ENCODE assay signal across 24 mouse cellular contexts in genomic region chr2:152333345-152334006, GRCm38 (mm10). TPM values are rescaled to one million over a fixed set of nuclear protein-coding genes. Genes with fewer than 3 reads are reported as not detected.
DNase-seq lines count a peak whose midpoint lies in the region; ATAC-seq lines count a peak whose summit lies in the region.
"Had no signal": no experiment of that assay in that cellular context is flagged by ENCODE, and none has a peak within 500 bp of the region (broad histone marks: within the 10 kb centered on the region; RNA-seq: fewer than 3 reads in every experiment).

No protein-coding gene starts in this region.

- H3K27ac ChIP-seq in hindbrain, embryonic 14.5 days, result no peak overlapping the region
- H3K27ac ChIP-seq in hindbrain, embryonic 12.5 days, result no peak overlapping the region
- peak overlapping the region; percentile 8; the same call in 1 of the 2 replicates for H3K27ac ChIP-seq in brown adipose tissue, adult 24 weeks (replicated peaks; ENCODE audit: low read depth, low read length)
- no peak overlapping the region for H3K27ac ChIP-seq in liver, embryonic 16.5 days (ENCODE audit: low read length)
- no peak overlapping the region for H3K27ac ChIP-seq in forebrain, embryonic 13.5 days

- H3K27me3 ChIP-seq in hindbrain, embryonic 14.5 days (ENCODE audit: control insufficient read depth, insufficient read depth, low read length), result no peaks in the 10 kb centered on the region
- H3K27me3 ChIP-seq in hindbrain, embryonic 12.5 days, result no peaks in the 10 kb centered on the region
- H3K27me3 ChIP-seq in liver, embryonic 16.5 days (ENCODE audit: control insufficient read depth, insufficient read depth, low read depth, low read length), result no peaks in the 10 kb centered on the region
- no peaks in the 10 kb centered on the region for H3K27me3 ChIP-seq in forebrain, embryonic 13.5 days
- H3K27me3 ChIP-seq: hindbrain, embryonic 15.5 days; intestine, embryonic 15.5 days had no signal

- peaks cover 19% of the 10 kb centered on the region for H3K4me1 ChIP-seq in hindbrain, embryonic 14.5 days (replicated peaks; ENCODE audit: control insufficient read depth, insufficient read depth, low read length)
- H3K4me1 ChIP-seq in hindbrain, embryonic 12.5 days, result peaks cover 15% of the 10 kb centered on the region
- H3K4me1 ChIP-seq in brown adipose tissue, adult 24 weeks (ENCODE audit: control insufficient read depth, insufficient read depth, insufficient read length, low read length), result peaks cover 17% of the 10 kb centered on the region
- peaks cover 19% of the 10 kb centered on the region for H3K4me1 ChIP-seq in liver, embryonic 16.5 days (ENCODE audit: control insufficient read depth, low read depth, low read length)
- peaks cover 21% of the 10 kb centered on the region for H3K4me1 ChIP-seq in forebrain, embryonic 13.5 days

- no peak overlapping the region for H3K4me3 ChIP-seq in hindbrain, embryonic 14.5 days (replicated peaks; ENCODE audit: low read length)
- no peak overlapping the region for H3K4me3 ChIP-seq in hindbrain, embryonic 12.5 days
- no peak overlapping the region for H3K4me3 ChIP-seq in brown adipose tissue, adult 24 weeks (ENCODE audit: insufficient read depth, low read depth, low read length)
- H3K4me3 ChIP-seq in liver, embryonic 16.5 days (ENCODE audit: low read depth, low read length), result no peak overlapping the region
- H3K4me3 ChIP-seq in forebrain, embryonic 13.5 days, result no peak overlapping the region

- peaks cover 17% of the 10 kb centered on the region for H3K36me3 ChIP-seq in hindbrain, embryonic 14.5 days (replicated peaks; ENCODE audit: control insufficient read depth, insufficient read depth)
- 0 out of 2 replicates have a peak, but pooled peaks cover 11% of the 10 kb centered on the region for H3K36me3 ChIP-seq in hindbrain, embryonic 12.5 days
- peaks cover 4% of the 10 kb centered on the region; the same call in 1 of the 2 replicates for H3K36me3 ChIP-seq in liver, embryonic 16.5 days (ENCODE audit: control insufficient read depth, insufficient read depth)
- H3K36me3 ChIP-seq in forebrain, embryonic 13.5 days (ENCODE audit: poor library complexity, severe bottlenecking), result peaks cover 10% of the 10 kb centered on the region
- H3K36me3 ChIP-seq: intestine, embryonic 15.5 days had no signal

- H3K9ac ChIP-seq in hindbrain, embryonic 14.5 days, result no peak overlapping the region
- no peak overlapping the region for H3K9ac ChIP-seq in hindbrain, embryonic 12.5 days
- H3K9ac ChIP-seq in liver, embryonic 16.5 days (ENCODE audit: low read depth, low read length), result no peak overlapping the region
- no peak overlapping the region for H3K9ac ChIP-seq in forebrain, embryonic 13.5 days

- H3K4me2 ChIP-seq in hindbrain, embryonic 14.5 days (replicated peaks), result 0 out of 2 replicates have a peak overlapping the region, but pooled peaks have one; percentile 69
- H3K4me2 ChIP-seq in hindbrain, embryonic 12.5 days (replicated peaks), result no peak overlapping the region
- H3K4me2 ChIP-seq in liver, embryonic 16.5 days (ENCODE audit: low read depth, low read length), result peak overlapping the region; percentile 97; the same call in 1 of the 2 replicates
- H3K4me2 ChIP-seq in forebrain, embryonic 13.5 days, result no peak overlapping the region

- no peaks in the 10 kb centered on the region for H3K9me3 ChIP-seq in hindbrain, embryonic 14.5 days (ENCODE audit: control insufficient read depth, low read length)
- no peaks in the 10 kb centered on the region for H3K9me3 ChIP-seq in hindbrain, embryonic 12.5 days (replicated peaks)
- no peaks in the 10 kb centered on the region for H3K9me3 ChIP-seq in liver, embryonic 16.5 days (replicated peaks; ENCODE audit: control insufficient read depth, low read length)
- no peaks in the 10 kb centered on the region for H3K9me3 ChIP-seq in forebrain, embryonic 13.5 days (replicated peaks)
- H3K9me3 ChIP-seq: hindbrain, embryonic 15.5 days; intestine, embryonic 15.5 days; limb, embryonic 13.5 days had no signal

- no peak for DNase-seq in hindbrain, embryonic 14.5 days (ENCODE audit: low spot score)
- peak; percentile 2 for DNase-seq in ES-CJ7 (ENCODE audit: low read depth, low spot score)
- DNase-seq in kidney, postnatal 36 days, result no peak
- no peak for DNase-seq in thymus, postnatal 10 days (ENCODE audit: low spot score in 2 of 2)
- DNase-seq: adrenal gland, adult 8-10 months; cerebellum, adult 8-10 months; forebrain, postnatal 0 days; gastrocnemius, postnatal 14 days; heart, adult 18-20 months; heart, postnatal 36 days; kidney, adult 9 months; kidney, postnatal 25 days; lung, embryonic 14.5 days; midbrain, embryonic 14.5 days; right cerebral cortex, adult 18-20 months; thymus, postnatal 25 days had no signal

- no peak for ATAC-seq in hindbrain, embryonic 14.5 days (ENCODE audit: low FRiP score)
- no peak for ATAC-seq in hindbrain, embryonic 12.5 days (ENCODE audit: low FRiP score)
- ATAC-seq in liver, embryonic 16.5 days (ENCODE audit: low read depth), result no peak
- no peak for ATAC-seq in forebrain, embryonic 13.5 days

- 81% methylated on average over 4 of the region's 4 CpGs for WGBS in hindbrain, embryonic 14.5 days
- 73% methylated on average over 4 of the region's 4 CpGs for WGBS in hindbrain, embryonic 12.5 days
- WGBS in liver, embryonic 16.5 days (ENCODE audit: insufficient replicate concordance), result 63% methylated on average over 4 of the region's 4 CpGs
- 79% methylated on average over 4 of the region's 4 CpGs for WGBS in forebrain, embryonic 13.5 days

RNA-seq across cellular contexts. Expression of gene Rbck1, which starts 1.0 kb away (rescaled TPM):
- polyA plus RNA-seq in hindbrain, embryonic 14.5 days (2014; fragmentation: Nextera tagmentation; extraction: Ambion mirVana), result 93.7 and 95.3 TPM in 2 replicates
- polyA plus RNA-seq in hindbrain, embryonic 12.5 days (2016; fragmentation: Nextera tagmentation; extraction: Ambion mirVana), result 91.5 and 91.9 TPM in 2 replicates
- 38.1 and 47.7 TPM in 2 replicates for polyA plus RNA-seq in brown adipose tissue, adult 24 weeks (2012; ENCODE audit: insufficient read depth, insufficient read length, missing spikeins)
- polyA plus RNA-seq in liver, embryonic 16.5 days (2015; fragmentation: Nextera tagmentation; extraction: Ambion mirVana), result 37.7 and 40.2 TPM in 2 replicates
- polyA plus RNA-seq in forebrain, embryonic 13.5 days (2015; fragmentation: Nextera tagmentation; extraction: Ambion mirVana), result 88.4 and 97.6 TPM in 2 replicates

RNA-seq across cellular contexts. Expression of gene Trib3, which starts 10.4 kb away (rescaled TPM):
- 0.95 and 1.0 TPM in 2 replicates for polyA plus RNA-seq in hindbrain, embryonic 14.5 days (2014; fragmentation: Nextera tagmentation; extraction: Ambion mirVana)
- 3.0 and 3.5 TPM in 2 replicates for polyA plus RNA-seq in hindbrain, embryonic 12.5 days (2016; fragmentation: Nextera tagmentation; extraction: Ambion mirVana)
- 4.8 and 5.2 TPM in 2 replicates for polyA plus RNA-seq in brown adipose tissue, adult 24 weeks (2012; ENCODE audit: insufficient read depth, insufficient read length, missing spikeins)
- 6.5 and 6.8 TPM in 2 replicates for polyA plus RNA-seq in liver, embryonic 16.5 days (2015; fragmentation: Nextera tagmentation; extraction: Ambion mirVana)
- 0.79 and 0.97 TPM in 2 replicates for polyA plus RNA-seq in forebrain, embryonic 13.5 days (2015; fragmentation: Nextera tagmentation; extraction: Ambion mirVana)

RNA-seq across cellular contexts. Expression of gene Tbc1d20, which starts 39.8 kb away (rescaled TPM):
- 24.4 and 31.4 TPM in 2 replicates for polyA plus RNA-seq in hindbrain, embryonic 14.5 days (2014; fragmentation: Nextera tagmentation; extraction: Ambion mirVana)
- 41.5 and 43.5 TPM in 2 replicates for polyA plus RNA-seq in hindbrain, embryonic 12.5 days (2016; fragmentation: Nextera tagmentation; extraction: Ambion mirVana)
- 68.9 and 101 TPM in 2 replicates for polyA plus RNA-seq in brown adipose tissue, adult 24 weeks (2012; ENCODE audit: insufficient read depth, insufficient read length, missing spikeins)
- polyA plus RNA-seq in liver, embryonic 16.5 days (2015; fragmentation: Nextera tagmentation; extraction: Ambion mirVana), result 11.3 and 11.7 TPM in 2 replicates
- 29.5 and 31.6 TPM in 2 replicates for polyA plus RNA-seq in forebrain, embryonic 13.5 days (2015; fragmentation: Nextera tagmentation; extraction: Ambion mirVana)

RNA-seq across cellular contexts. Expression of gene Nrsn2, which starts 43.0 kb away (rescaled TPM):
- polyA plus RNA-seq in hindbrain, embryonic 14.5 days (2014; fragmentation: Nextera tagmentation; extraction: Ambion mirVana), result 48.0 and 56.9 TPM in 2 replicates
- polyA plus RNA-seq in hindbrain, embryonic 12.5 days (2016; fragmentation: Nextera tagmentation; extraction: Ambion mirVana), result 14.4 and 15.0 TPM in 2 replicates
- polyA plus RNA-seq in brown adipose tissue, adult 24 weeks (2012; ENCODE audit: insufficient read depth, insufficient read length, missing spikeins), result not detected in 2 replicates
- not detected in 2 replicates for polyA plus RNA-seq in liver, embryonic 16.5 days (2015; fragmentation: Nextera tagmentation; extraction: Ambion mirVana)
- polyA plus RNA-seq in forebrain, embryonic 13.5 days (2015; fragmentation: Nextera tagmentation; extraction: Ambion mirVana), result 11.8 and 16.4 TPM in 2 replicates
- polyA plus RNA-seq: activated CD4-positive, CD25-positive, alpha-beta regulatory T cell, adult 4 months; lung, embryonic 14.5 days had no signal

Comparison
In these comparisons a context has a peak if more than half of its experiments do, and no peak if none do; other contexts are left out.
1. H3K4me2 ChIP-seq: peak in hindbrain, embryonic 14.5 days (single experiment) and liver, embryonic 16.5 days (single experiment); none in hindbrain, embryonic 12.5 days (single experiment) and forebrain, embryonic 13.5 days (single experiment).